Mouse (Mus musculus): Measurements from ENCODE around the gene Pcp4.
A peak's percentile ranks its signal among the peaks of the same experiment; 100 is the strongest.

Pcp4 gene

DNA sequence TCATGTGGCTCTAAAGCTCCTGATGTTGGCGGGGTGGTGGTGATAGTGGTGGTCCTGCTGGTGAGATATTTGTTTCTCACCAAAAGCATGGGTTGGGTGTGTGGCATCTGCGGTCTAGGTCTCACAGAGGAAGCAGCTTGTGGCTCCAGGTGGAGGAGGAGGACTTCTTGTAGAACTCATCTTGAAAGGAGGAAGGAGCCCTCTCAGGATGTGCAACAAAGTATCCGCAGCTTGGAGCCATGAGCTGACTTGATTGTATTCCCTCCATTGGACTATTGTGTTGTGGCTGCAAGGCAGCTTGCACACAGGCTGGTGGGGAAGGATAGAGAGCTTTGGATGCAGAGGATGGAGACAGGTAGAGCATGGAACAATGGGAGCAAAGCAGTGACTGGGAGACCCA lies 60.1 kb downstream of the Pcp4 start:
- no peaks in the 10 kb centered on the region for H3K27me3 ChIP-seq (ENCODE audit: control insufficient read depth, insufficient read depth, low read length, poor library complexity, severe bottlenecking)
- no peak for DNase-seq (ENCODE audit: low read depth, low spot score)
- no peaks in the 10 kb centered on the region for H3K36me3 ChIP-seq (ENCODE audit: control insufficient read depth, insufficient read depth, low read length, poor library complexity, severe bottlenecking)

- H3K27me3 ChIP-seq (ENCODE audit: control insufficient read depth, insufficient read depth, low read length, poor library complexity, severe bottlenecking), result no peaks in the 10 kb centered on the region
- no peaks in the 10 kb centered on the region for H3K36me3 ChIP-seq (ENCODE audit: control insufficient read depth, insufficient read depth, low read length, poor library complexity, severe bottlenecking)
- DNase-seq (ENCODE audit: low read depth, low spot score), result no peak
Observed at GRCm38 (mm10) chr16:96528471-96528870, 61.1 kb downstream of the Pcp4 start.

- H3K27me3 ChIP-seq (ENCODE audit: control insufficient read depth, insufficient read depth, low read length, poor library complexity, severe bottlenecking), result no peaks in the 10 kb centered on the region
- H3K36me3 ChIP-seq (ENCODE audit: control insufficient read depth, insufficient read depth, low read length, poor library complexity, severe bottlenecking), result no peaks in the 10 kb centered on the region
- no peak for DNase-seq (ENCODE audit: low read depth, low spot score)
Observed at GRCm38 (mm10) chr16:96529896-96530568, 62.6 kb downstream of the Pcp4 start.

GRCm38 (mm10) chr16:96530569-96530898 lies 63.1 kb downstream of the Pcp4 start:
- DNase-seq (ENCODE audit: low read depth, low spot score), result no peak
- Histone ChIP-seq H3K36me3 (ENCODE audit: control insufficient read depth, insufficient read depth, low read length, poor library complexity, severe bottlenecking) (no peaks in the 10 kb centered on the region), H3K27me3 (ENCODE audit: control insufficient read depth, insufficient read depth, low read length, poor library complexity, severe bottlenecking) (no peaks in the 10 kb centered on the region)

DNA sequence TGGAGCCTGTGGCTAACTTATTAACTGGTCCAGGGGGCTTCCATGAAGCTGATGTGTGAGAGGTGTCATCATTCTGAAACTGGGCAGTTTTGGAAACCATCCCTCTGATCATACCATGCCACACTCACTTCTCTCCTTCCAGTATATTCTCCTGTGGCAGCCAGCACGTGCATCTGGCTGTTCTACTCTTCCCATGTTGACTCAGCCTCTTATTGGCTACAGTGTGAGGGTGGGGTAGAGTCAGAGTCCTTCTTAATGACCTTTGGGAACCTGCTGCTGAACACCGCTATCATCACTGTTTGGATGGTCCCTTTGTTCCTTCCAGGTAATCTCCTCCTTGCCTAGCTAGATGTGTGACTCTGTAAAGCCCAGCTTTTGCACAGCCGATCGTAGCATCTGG lies 63.6 kb downstream of the Pcp4 start:
- DNase-seq (ENCODE audit: low read depth, low spot score), result no peak
- Histone ChIP-seq H3K36me3 (ENCODE audit: control insufficient read depth, insufficient read depth, low read length, poor library complexity, severe bottlenecking) (no peaks in the 10 kb centered on the region), H3K27me3 (ENCODE audit: control insufficient read depth, insufficient read depth, low read length, poor library complexity, severe bottlenecking) (no peaks in the 10 kb centered on the region)

DNA sequence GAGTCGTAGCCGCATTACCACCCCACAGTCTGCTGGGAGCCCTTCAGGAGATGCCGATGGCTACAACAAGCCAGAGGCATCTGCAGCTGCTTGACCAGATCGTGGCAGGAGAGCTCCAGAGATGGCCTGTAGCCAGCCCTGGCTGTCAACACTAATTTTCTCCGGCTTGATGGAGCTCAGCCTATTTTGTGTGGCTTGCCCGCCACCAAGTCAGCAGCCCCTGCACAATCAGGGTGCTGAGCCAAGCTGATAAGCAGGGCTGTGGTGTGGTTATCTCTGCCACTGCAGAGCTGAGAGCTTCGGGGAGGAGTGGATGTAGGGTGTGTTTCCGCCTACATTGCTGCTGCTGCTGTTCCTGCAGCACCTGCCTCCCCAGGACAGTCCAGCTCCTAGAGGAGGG lies 66.3 kb downstream of the Pcp4 start:
- Histone ChIP-seq H3K36me3 (ENCODE audit: control insufficient read depth, insufficient read depth, low read length, poor library complexity, severe bottlenecking) (no peaks in the 10 kb centered on the region), H3K27me3 (ENCODE audit: control insufficient read depth, insufficient read depth, low read length, poor library complexity, severe bottlenecking) (no peaks in the 10 kb centered on the region)
- DNase-seq (ENCODE audit: low read depth, low spot score), result no peak

DNA sequence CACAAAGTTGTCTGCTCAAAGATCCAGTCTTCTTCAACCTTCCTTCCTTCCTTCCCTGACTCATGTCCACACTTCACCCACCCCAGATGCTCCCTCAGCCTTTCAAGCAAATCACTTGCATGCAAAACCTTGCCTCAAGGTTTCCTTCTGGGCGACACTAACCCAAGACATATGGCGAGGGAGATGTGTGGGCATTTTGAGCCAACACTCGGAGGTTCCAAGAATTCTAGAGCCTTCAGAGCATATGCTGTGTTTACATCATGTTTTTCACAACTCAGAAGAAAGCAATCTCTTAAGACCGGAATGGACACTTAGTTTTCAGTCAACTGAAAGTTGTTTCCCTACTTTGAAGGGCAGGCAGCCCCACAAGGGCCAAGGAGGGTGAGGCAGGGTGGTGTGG lies 67.9 kb downstream of the Pcp4 start:
- no peaks in the 10 kb centered on the region for H3K36me3 ChIP-seq (ENCODE audit: control insufficient read depth, insufficient read depth, low read length, poor library complexity, severe bottlenecking)
- DNase-seq (ENCODE audit: low read depth, low spot score), result no peak

DNA sequence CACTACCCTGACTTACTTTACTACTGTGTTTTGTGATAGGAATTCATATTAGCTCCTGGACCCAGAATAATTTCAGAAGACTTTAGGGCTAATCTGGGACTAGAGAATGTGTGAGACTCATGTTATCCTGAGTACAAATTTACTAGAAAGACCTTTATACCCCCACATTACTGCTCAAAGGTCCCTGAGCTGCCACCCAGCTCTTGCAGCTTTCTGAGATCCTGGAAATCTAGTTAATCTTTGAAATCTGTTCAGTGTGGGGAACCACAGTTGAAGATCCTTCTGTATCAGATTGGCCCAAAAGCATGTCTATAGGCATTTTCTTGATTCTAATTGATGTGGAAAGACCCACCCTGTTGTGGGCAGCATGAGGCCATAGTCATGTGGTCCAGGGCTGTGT lies 69.0 kb downstream of the Pcp4 start:
- Histone ChIP-seq H3K36me3 (ENCODE audit: control insufficient read depth, insufficient read depth, low read length, poor library complexity, severe bottlenecking) (no peaks in the 10 kb centered on the region), H3K27me3 (ENCODE audit: control insufficient read depth, insufficient read depth, low read length, poor library complexity, severe bottlenecking) (no peaks in the 10 kb centered on the region)
- DNase-seq (ENCODE audit: low read depth, low spot score), result no peak

More for the DNA sequence above, 67.9 kb downstream of the Pcp4 start:
- no peaks in the 10 kb centered on the region for H3K27me3 ChIP-seq (ENCODE audit: control insufficient read depth, insufficient read depth, low read length, poor library complexity, severe bottlenecking)

DNA sequence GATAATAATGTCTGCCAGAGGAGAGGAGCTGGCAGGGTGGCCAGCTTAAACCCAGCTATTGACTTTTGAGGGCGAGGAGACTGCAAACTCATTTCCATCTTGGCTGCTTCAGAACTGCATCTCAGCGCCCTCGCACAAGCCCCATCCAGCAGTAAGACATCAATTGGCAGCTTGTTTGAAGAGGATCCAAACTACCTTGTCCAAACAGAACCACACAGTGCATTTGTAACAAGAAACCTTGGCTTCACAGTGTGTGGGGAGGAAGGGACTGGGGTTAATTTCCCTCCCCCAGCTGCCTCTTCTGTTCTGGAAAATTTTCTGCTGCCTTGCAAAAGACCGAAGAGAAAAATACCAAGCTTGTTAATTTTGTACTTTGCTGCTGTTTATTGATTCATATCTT lies 71.7 kb downstream of the Pcp4 start:
- no peaks in the 10 kb centered on the region for H3K36me3 ChIP-seq (ENCODE audit: control insufficient read depth, insufficient read depth, low read length, poor library complexity, severe bottlenecking)
- no peak for DNase-seq (ENCODE audit: low read depth, low spot score)

DNA sequence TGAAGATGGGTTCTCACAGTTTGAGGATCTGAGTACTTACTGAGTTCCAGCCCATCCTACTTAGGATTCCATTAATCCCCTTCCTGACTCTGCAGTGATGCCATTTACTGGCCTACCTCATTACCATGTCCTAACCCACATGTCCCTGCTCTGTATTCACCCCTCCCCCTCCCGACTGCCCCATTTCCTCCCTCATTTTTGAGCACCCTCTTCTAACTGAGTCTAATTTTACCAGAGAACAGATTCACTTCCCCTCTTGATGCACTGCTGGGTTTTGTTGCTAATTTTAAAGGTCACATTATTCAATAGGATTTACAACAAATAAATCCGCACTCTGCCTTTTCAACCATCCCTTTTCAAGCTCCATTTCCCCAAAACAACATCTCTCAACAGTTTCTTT lies 73.7 kb downstream of the Pcp4 start:
- Histone ChIP-seq H3K36me3 (ENCODE audit: control insufficient read depth, insufficient read depth, low read length, poor library complexity, severe bottlenecking) (no peaks in the 10 kb centered on the region), H3K27me3 (ENCODE audit: control insufficient read depth, insufficient read depth, low read length, poor library complexity, severe bottlenecking) (no peaks in the 10 kb centered on the region)
- peak; percentile 87 for DNase-seq (ENCODE audit: low read depth, low spot score)

More for the DNA sequence above, 71.7 kb downstream of the Pcp4 start:
- no peaks in the 10 kb centered on the region for H3K27me3 ChIP-seq (ENCODE audit: control insufficient read depth, insufficient read depth, low read length, poor library complexity, severe bottlenecking)

DNA sequence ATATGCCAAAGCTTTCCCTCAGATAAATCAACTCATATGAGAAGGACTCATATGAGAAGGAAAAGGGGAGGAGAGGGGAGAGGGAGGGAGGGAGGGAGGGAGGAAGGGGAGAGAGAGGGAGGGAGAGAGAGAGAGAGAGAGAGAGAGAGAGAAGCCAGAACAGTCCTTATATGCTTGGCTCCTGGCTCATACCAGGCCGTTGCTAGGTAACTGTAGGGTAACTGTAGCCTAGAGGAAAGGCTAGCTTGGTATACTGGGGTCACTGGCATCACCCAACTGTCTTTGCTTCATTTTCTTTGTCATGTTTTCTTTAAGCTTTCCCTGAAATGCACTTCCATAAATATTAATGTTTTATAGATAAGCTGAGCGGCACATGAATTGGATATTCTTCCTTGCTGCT lies 85.3 kb downstream of the Pcp4 start:
- Histone ChIP-seq H3K27me3 (ENCODE audit: control insufficient read depth, insufficient read depth, low read length, poor library complexity, severe bottlenecking) (no peaks in the 10 kb centered on the region), H3K36me3 (ENCODE audit: control insufficient read depth, insufficient read depth, low read length, poor library complexity, severe bottlenecking) (no peaks in the 10 kb centered on the region)
- DNase-seq (ENCODE audit: low read depth, low spot score), result no peak

- Histone ChIP-seq H3K27me3 (ENCODE audit: control insufficient read depth, insufficient read depth, low read length, poor library complexity, severe bottlenecking) (no peaks in the 10 kb centered on the region), H3K36me3 (ENCODE audit: control insufficient read depth, insufficient read depth, low read length, poor library complexity, severe bottlenecking) (no peaks in the 10 kb centered on the region)
- no peak for DNase-seq (ENCODE audit: low read depth, low spot score)
Observed at GRCm38 (mm10) chr16:96555412-96555811, 88.0 kb downstream of the Pcp4 start.

GRCm38 (mm10) chr16:96556621-96557020 lies 89.2 kb downstream of the Pcp4 start:
- DNase-seq (ENCODE audit: low read depth, low spot score), result no peak
- H3K27me3 ChIP-seq (ENCODE audit: control insufficient read depth, insufficient read depth, low read length, poor library complexity, severe bottlenecking), result no peaks in the 10 kb centered on the region
- no peaks in the 10 kb centered on the region for H3K36me3 ChIP-seq (ENCODE audit: control insufficient read depth, insufficient read depth, low read length, poor library complexity, severe bottlenecking)

DNA sequence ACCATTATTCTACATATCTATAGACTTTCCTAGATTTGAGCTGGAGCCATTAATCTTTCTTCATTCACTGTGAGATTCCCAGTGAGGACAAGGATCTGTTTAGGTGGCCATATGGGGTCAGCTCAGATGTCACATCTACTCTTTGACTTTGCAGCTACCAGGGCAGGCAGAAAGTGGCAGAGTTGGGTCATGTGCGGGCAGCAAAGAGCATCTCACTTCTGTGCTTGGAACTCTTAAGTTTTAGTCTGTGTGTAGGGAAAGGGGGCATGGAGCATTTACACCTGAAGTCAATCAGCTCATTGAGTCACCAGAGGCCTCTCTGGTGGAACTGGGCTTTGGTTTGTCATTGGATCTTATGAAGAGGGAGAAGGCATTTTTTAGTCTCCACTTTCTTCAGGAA lies 90.9 kb downstream of the Pcp4 start:
- no peaks in the 10 kb centered on the region for H3K27me3 ChIP-seq (ENCODE audit: control insufficient read depth, insufficient read depth, low read length, poor library complexity, severe bottlenecking)
- DNase-seq (ENCODE audit: low read depth, low spot score), result no peak
- H3K36me3 ChIP-seq (ENCODE audit: control insufficient read depth, insufficient read depth, low read length, poor library complexity, severe bottlenecking), result no peaks in the 10 kb centered on the region; the same call in 1 of the 2 replicates

- no peaks in the 10 kb centered on the region for H3K27me3 ChIP-seq (ENCODE audit: control insufficient read depth, insufficient read depth, low read length, poor library complexity, severe bottlenecking)
- DNase-seq (ENCODE audit: low read depth, low spot score), result no peak
- no peaks in the 10 kb centered on the region; the same call in 1 of the 2 replicates for H3K36me3 ChIP-seq (ENCODE audit: control insufficient read depth, insufficient read depth, low read length, poor library complexity, severe bottlenecking)
Observed at GRCm38 (mm10) chr16:96559796-96560195, 92.4 kb downstream of the Pcp4 start.
